Mouse (Mus musculus) megakaryocyte, embryonic 14.5 days (primary cell): ENCODE data around the gene Map1s. TPM values are rescaled to one million over a fixed set of nuclear protein-coding genes. Genes with fewer than 3 reads are reported as not detected.

Experiments
- H3K27me3 ChIP-seq: replicated peaks from 2 replicates; pipeline ENCODE3; 2012; ENCODE audit warnings: inconsistent platforms
- H3K36me3 ChIP-seq: replicated peaks from 2 replicates; pipeline ENCODE3; 2012; ENCODE audit warnings: low read length, inconsistent platforms, mixed read lengths
- H3K4me1 ChIP-seq: 2 replicates; pipeline ENCODE4 v1.6.1; 2012; ENCODE audit warnings: inconsistent platforms
- H3K4me3 ChIP-seq: replicated peaks from 2 replicates; pipeline ENCODE3; 2012; ENCODE audit warnings: moderate library complexity, mild to moderate bottlenecking, inconsistent platforms
- H3K9me3 ChIP-seq: 2 replicates; pipeline ENCODE4 v1.6.1; 2012; ENCODE audit warnings: inconsistent platforms
- FLI1 ChIP-seq: IDR thresholded peaks from 2 replicates; pipeline ENCODE4 v1.6.1; 2012; ENCODE audit warnings: low read length, inconsistent platforms, mixed read lengths
- GATA1 ChIP-seq: IDR thresholded peaks from 3 replicates; pipeline ENCODE4 v1.6.1; 2012; ENCODE audit warnings: mixed read lengths, low read length, inconsistent platforms, borderline replicate concordance
- polyA plus RNA-seq: library from polyadenylated mRNA; stranded (reverse); fragments of >175 nt; gene quantifications from 2 replicates; pipeline ENCODE4 v1.2.3, GENCODE M21; 2012; ENCODE audit warnings: low replicate concordance; ENCODE audit not compliant: insufficient read depth

Gene Map1s
- polyA plus RNA-seq, 1 experiment, result 69.6 TPM

DNA sequence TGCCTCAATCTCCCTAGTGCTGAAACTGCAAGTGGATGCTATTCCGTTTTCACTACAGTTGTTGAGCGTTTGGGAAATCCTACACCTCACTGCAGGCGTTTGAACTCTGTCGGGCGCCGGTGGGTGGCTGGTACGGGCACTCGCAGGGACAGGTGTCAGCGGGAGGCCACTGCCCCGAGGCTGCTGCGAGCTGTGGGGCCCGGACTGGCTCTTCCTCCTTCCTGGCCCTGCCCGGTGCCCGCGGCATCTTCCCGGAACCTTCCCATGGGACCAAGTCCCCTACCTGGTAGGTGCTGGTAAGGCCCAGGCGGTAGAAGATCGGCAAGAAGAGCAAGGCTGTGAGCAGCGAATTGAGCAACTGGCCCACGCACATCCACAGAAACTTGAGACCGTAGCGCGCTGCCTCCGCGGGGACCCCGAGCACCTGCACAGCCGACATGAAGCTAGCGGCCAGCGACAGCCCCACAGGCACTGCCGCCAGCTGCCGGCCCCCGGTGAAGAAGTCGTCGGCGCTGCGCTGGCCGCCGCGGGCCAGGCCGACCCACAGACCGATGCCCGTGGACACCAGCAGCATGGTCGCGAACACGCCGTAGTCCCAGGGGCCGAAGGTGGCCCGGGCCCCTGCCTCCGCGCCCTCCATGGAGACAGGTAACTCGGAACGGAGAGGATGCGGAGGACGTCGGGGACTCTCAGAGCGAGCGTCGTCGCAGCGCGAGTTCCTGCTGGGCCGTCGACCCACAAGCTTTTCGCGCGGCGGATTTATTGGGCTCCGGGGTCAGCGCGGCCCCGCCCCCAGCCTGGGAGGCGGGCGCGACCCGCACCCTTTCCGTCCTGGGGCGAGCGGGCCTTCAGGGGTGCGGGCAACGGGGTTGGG is 13.5 kb upstream of the Map1s start, which contains the start of gene Slc5a5:
Gene Slc5a5, minus strand, starts transcription at position 736 of the 874 bp plus-strand sequence.
- peaks cover 40% of the 10 kb centered on the region for H3K36me3 ChIP-seq
- peaks cover 78% of the 10 kb centered on the region for H3K4me1 ChIP-seq
- H3K27me3 ChIP-seq, result peaks cover 58% of the 10 kb centered on the region
- TF ChIP-seq GATA1 (no peak), FLI1 (no peak)
- H3K9me3 ChIP-seq, result peaks cover 18% of the 10 kb centered on the region
- peak within 1 kb of the TSS; percentile 33 for H3K4me3 ChIP-seq

DNA sequence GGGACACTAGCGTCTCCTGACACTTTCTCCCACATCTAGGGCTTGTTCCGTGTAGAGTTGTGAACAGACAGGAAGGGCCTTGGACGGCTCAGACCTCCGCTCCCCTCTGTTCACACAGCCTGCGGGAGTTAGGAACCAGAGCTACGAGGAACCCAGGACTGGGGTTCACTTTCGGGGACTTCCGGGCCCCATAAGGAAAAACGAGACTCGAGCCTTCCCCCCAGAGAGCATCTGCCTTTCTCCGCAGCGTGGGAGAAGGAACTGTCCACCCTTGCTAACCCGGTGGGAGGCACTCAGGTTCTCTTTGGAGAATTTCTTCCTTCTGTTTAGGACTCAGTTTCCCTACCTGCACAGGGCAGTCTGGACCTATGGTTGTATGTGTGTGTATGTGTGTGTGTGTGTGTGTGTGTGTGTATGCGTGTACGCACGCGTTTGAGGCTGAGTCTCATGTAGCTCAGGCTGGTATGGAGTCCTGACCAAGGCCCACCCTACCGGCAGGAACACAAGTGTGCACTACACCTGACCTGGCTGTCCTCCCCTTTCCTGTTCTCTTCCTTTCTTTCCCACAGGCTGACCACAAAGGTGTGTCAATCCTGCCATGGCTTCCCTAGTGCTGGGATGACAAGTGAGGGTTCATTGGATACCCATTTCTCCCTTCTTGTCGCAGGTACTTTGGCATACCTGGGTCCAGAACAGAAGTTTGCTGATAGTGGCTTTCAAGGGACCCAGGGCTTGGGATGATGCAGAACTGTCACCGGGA is 12.7 kb upstream of the Map1s start:
- Histone ChIP-seq H3K36me3 (peaks cover 40% of the 10 kb centered on the region), H3K4me1 (peaks cover 74% of the 10 kb centered on the region), H3K4me3 (no peak overlapping the region), H3K27me3 (peaks cover 51% of the 10 kb centered on the region), H3K9me3 (peaks cover 18% of the 10 kb centered on the region)
- TF ChIP-seq FLI1, result no peak
- no peak for TF ChIP-seq GATA1

DNA sequence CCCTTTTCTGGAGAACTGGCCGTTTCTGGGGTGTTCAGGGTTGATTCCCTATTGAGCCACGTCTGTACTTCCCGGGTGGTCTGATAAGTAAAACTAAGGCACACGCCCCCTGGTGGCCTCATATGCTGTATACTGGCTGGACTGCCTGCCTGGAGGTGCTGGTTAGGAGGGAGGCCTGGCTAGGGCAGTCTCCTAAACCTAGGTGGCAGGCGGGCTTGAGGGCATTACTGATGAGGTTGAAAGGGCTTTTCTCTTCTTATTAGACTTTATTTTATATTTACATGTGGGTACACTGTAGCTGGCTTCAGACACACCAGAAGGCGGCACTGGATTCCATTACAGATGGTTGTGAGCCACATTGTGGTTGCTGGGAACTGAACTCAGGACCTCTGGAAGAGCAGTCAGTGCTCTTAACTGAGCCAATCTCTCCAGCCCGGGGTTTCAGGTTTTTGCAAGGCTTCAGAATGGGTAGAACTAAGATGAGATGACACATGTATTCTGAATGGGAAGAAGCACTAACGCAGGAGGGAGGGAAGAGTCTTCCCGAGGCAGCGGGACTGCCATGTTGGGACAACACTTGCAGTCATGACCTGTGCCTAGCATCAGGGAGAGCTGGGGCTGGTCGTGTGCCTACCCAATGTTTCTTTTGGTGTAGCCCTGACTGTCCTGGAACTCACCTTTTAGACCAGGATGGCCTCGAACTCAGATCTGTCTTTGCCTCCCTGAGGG is 11.9 kb upstream of the Map1s start:
- Histone ChIP-seq H3K36me3 (peaks cover 40% of the 10 kb centered on the region), H3K4me1 (peaks cover 74% of the 10 kb centered on the region), H3K27me3 (peaks cover 43% of the 10 kb centered on the region), H3K9me3 (peaks cover 18% of the 10 kb centered on the region), H3K4me3 (peak overlapping the region; percentile 35)
- TF ChIP-seq GATA1 (no peak), FLI1 (no peak)

DNA sequence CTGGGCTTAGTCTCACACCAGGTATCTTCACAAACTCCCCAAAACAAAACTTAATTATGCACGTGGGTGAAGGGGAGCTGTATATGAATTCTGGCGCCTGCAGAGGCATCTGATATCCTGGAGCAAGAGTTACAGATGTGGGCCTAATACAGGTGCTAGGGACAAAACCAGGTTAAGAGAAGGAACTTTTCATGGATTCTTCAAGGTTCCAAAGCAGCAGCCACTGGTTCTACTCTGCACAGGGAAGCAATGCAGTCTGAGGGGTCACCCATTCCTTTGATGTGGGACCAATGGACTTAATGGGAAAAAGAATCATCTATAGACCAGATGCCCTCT is 11.4 kb upstream of the Map1s start:
- peaks cover 18% of the 10 kb centered on the region for H3K9me3 ChIP-seq
- peaks cover 38% of the 10 kb centered on the region for H3K27me3 ChIP-seq
- H3K36me3 ChIP-seq, result peaks cover 40% of the 10 kb centered on the region
- peaks cover 74% of the 10 kb centered on the region for H3K4me1 ChIP-seq
- no peak for TF ChIP-seq FLI1
- TF ChIP-seq GATA1, result no peak
- no peak overlapping the region for H3K4me3 ChIP-seq

DNA sequence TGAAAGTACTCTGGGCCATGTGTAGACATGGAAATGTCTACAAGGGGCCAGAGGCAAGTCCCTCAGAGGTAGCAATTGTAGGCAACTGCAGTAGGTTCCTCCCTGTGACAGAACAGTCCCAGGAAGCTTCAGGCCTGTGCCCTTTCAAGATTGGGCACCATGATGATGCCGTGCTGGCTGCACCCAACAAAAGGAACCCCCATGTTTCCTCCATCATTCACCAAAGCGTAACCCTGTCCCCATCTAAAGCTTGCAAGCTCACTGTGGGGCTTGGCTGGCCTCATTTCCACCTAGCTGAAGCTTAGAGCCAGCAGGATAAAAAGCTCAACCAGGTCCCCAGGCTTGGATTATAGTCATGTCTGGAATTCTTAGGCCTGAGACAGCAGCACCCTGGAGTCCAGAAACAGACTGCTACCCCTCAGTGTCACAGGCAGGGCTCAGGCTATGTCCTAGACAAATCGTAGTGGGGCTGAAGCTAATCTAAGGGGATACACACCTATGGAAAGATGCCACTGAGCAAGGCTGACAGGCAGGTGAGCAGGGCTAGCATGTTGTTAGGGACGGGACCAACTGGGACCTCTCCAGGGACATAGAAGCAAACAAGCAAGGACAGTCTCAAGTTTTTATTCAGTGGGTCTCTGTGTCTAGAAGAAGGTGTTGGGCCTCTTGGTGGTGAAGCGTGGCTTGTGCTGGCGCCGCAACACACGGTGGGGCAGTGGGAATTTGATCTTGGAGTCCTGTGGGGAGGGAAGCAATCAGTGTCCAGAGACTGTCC is 10.8 kb upstream of the Map1s start:
- no peak for TF ChIP-seq GATA1
- no peak for TF ChIP-seq FLI1
- peaks cover 74% of the 10 kb centered on the region for H3K4me1 ChIP-seq
- peaks cover 36% of the 10 kb centered on the region for H3K27me3 ChIP-seq
- peaks cover 40% of the 10 kb centered on the region for H3K36me3 ChIP-seq
- H3K4me3 ChIP-seq, result peak overlapping the region; percentile 56
- H3K9me3 ChIP-seq, result peaks cover 18% of the 10 kb centered on the region

DNA sequence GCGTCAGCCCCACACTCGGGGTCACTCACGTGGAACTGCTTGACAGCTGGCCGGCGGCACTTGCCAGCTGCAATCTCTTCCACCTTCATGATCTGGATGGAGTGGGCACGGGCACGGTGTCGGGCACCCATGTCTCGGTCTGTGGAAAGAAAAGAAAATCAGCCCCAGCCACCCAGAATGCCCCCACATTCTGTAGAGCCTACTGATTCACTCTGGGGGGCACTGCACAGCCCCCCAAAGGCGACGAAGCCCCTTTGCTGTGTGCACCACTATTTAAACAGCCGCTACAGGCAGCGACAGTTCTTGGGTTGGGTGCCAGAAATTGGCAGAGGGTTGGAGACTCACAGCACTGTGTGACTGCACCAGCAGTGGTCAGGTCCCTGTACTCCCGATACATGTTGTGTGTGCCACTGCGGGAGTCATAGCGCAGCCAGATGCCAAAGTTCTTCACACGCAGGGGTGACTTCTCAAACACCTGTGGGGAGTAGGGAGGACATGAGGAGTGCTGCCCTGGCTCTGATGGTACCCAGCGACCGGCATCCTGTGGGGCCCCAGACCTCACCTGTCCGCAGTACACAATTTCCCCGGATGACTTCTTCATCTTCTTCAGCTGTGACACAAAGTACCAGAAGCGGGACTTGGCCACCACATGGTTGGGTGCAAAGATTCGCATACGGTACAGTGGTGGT is 10.0 kb upstream of the Map1s start:
- Histone ChIP-seq H3K4me1 (peaks cover 71% of the 10 kb centered on the region), H3K9me3 (peaks cover 17% of the 10 kb centered on the region), H3K27me3 (peaks cover 28% of the 10 kb centered on the region), H3K4me3 (peak overlapping the region; percentile 96), H3K36me3 (peaks cover 40% of the 10 kb centered on the region)

DNA sequence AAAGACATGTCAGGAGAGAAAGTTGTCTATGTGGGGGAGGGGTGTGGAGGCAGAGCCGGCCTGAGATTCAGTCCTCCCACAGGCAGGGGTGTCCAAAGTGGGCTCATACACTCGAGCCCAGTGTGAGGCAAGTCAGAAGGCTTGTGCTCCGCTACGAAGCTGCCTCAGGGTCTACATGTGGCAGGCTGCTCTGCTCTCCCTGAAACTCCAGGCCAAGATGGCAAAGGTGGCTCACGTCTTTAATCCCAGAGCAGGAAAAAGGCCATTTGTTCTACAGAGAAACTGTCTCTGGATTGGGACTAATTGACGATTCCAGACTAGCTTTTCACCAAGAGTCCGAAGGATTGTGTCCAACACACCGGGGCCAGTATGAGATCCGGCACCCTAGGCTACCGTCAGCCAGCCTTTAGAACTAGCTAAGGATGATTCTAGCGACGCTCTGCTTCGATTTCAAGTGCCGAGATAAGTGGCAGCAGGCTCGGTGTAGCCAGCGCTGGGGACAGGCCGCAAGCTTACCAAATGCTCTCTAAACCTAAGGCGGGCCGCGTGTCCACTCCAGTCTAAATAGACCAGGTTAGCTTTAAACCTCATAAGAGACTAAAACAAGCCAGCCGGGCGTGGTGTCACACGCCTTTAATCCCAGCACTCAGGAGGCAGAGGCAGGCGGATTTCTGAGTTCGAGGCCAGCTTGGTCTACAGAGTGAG is 9.3 kb upstream of the Map1s start:
- peak overlapping the region; percentile 96 for H3K4me3 ChIP-seq
- peaks cover 21% of the 10 kb centered on the region for H3K27me3 ChIP-seq
- H3K36me3 ChIP-seq, result peaks cover 40% of the 10 kb centered on the region
- H3K9me3 ChIP-seq, result peaks cover 13% of the 10 kb centered on the region
- TF ChIP-seq FLI1, result no peak
- TF ChIP-seq GATA1, result no peak
- peaks cover 63% of the 10 kb centered on the region for H3K4me1 ChIP-seq

DNA sequence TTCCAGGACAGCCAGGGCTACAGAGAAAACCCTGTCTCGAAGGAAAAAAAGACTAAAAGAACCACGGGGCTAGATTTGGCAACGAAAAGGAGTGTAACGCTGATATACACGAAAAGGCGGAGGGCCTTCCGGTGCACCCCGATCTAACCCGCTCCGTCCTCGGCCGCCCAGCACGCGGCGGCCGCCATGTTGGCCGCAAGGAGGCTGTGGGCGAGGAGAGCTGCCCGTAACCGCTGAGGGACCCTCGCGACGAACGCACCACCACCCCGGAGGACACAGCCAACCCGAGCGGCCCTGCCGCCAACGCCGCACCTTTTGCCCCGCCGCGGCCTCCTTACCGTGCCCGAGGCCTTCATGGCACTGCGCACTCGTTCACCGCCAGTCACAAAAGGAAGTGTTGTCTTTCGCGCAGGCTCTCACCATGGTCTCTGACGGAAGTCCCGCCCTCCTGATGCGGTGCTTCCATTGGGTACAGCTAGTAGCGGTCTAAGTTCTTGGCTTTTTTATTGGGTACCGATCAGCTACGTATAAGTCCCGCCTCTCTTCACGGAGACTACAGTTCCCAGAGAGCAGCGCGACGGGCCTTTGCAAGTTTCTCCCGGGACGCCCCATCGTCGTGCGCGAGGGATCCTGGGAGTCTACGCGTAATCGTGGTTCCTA is 8.6 kb upstream of the Map1s start, which contains the start of gene Rpl18a:
Gene Rpl18a, minus strand, starts transcription at position 392 of the 660 bp plus-strand sequence.
- Histone ChIP-seq H3K9me3 (peaks cover 9% of the 10 kb centered on the region), H3K4me3 (peak within 1 kb of the TSS; percentile 96), H3K36me3 (peaks cover 40% of the 10 kb centered on the region), H3K27me3 (peaks cover 14% of the 10 kb centered on the region), H3K4me1 (peaks cover 57% of the 10 kb centered on the region)
- TF ChIP-seq GATA1 (no peak), FLI1 (0 out of 2 replicates have a peak, but pooled peaks have one; percentile 11)
